Mouse (Mus musculus): ENCODE measurements around the gene Prr5l.
"Not testable (repeated sequence)": the region's sequence is repeated elsewhere in the genome, so short reads cannot be mapped to it uniquely, and the experiment has no call there.

Gene Prr5l

DNA sequence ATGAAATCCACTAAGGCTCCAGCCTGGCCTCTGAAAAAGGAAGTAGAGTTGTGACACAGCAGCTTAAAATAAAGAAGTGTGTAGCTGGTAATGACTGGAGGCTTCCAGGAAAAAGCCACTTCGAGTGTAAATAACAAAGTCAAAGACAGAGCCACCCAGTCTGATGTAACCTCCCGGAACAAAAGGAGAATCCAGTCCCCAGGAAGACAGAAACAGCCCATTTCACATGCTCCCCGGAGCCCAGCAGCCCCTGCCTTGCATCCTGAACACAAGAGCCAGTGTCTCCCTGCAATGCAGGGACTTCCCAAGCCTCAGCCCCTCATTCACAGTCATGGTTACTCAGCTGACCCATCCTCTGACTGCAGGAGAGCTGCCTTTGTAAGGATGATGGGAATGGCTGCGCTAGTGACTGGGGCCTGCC is 101.5 kb downstream of the Prr5l start:
- intact Hi-C loops (cut with DNase I) = no loop called here

- intact Hi-C loops (cut with DNase I) = no loop called here
These were observed 104.7 kb downstream of the Prr5l start for GRCm38 (mm10) chr2:101778080-101778479.

DNA sequence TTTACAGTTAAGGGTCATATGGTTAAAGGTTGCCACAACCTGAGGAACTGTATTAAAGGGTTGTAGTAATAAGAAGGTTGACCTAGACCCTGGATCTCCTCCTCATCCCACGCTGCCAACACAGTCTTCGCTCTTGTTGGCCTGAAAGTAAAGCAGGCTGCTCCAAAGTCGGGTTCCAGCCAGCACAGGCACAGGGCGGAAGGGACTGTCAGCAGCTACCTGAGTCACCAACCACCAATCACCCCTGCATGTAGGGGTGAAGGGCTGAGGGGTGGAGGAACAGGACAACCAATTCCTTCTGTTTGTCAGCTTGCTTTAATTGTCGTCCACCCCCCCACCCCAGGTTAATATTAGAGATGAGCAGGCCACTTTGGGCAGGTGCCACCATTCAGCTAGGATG is 119.3 kb downstream of the Prr5l start:
- intact Hi-C loops (cut with DNase I) = no loop called here

DNA sequence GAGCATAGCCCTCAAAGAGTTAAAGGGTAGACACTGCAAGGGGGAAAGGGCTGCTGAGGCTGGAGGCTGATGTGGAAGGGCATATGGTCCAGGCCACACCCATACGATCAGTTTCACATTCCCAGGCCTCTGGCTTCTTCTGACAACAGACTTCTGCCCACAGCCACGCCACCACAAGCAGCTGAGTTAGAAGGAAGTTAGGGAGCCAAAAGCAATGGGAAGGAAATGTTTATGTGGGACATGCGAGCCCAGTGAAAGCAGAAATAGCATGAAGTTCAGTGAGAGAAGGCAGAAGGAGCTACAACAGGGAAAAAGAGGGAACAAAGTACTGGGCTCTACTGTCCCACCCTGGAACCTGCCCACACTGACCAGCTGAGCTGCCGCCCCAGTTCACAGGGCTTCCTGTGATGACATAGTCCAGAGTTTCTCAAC is 119.9 kb downstream of the Prr5l start:
- intact Hi-C loops (cut with DNase I) = no loop called here

DNA sequence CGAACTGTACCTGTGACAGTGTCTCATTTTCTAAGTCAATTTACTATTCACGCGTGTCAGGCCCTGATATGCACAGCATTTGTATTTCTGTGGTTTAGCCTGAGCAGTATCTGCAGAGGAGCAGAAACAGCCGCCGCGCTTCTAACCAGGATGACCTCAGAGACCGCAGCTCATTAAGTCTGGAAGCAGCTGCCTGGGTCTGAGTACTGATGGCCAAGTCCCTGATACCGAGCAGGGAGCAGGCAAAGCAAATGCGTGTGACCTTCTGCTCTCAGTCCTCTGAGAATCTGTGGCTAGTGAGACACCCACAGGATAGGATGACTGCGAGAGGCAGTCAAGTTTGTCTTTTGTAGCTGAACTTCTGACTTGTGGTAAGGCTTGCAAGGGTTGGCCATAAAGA is 120.4 kb downstream of the Prr5l start:
- intact Hi-C loops (cut with DNase I) = no loop called here

GRCm38 (mm10) chr2:101761898-101762297 is 120.9 kb downstream of the Prr5l start:
- intact Hi-C loops (cut with DNase I) = no loop called here

DNA sequence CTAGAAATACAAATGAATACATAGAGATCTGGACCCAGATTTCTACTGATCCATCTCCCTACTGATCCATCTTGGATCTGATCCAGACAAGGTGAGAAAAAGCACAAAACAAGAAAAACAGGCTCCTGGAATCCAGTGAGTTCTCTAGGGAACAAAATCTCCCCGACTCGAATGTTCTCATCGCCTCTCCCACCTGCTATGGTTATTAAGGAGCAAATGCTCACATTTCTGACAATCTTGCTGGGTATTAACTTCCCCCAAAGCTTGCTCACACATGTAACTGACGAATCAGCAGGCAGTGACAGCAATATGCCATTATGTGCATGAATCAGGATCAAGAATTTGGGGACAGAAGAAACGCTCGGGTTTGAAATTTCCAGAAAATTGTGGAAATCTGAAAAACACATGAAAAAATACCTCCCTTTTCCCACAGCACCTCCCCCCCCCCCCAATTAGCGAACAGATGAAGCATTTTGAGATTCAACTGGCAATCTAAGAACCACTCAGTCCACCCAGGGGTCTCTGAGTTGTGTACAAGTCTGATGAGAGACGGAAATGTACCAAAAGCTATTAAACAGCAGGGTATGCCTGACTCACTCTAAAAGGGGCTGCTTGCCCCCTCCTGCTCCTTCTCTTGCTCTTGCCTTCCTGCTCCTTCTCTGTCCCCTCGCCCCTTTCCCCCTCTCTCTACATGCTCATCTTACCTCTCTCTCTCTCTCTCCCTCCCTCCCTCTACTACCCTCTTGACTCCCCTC is 123.1 kb downstream of the Prr5l start:
- intact Hi-C loops (cut with DNase I) = no loop called here

GRCm38 (mm10) chr2:101757806-101758205 is 125.0 kb downstream of the Prr5l start:
- intact Hi-C loops (cut with DNase I) = no loop called here

DNA sequence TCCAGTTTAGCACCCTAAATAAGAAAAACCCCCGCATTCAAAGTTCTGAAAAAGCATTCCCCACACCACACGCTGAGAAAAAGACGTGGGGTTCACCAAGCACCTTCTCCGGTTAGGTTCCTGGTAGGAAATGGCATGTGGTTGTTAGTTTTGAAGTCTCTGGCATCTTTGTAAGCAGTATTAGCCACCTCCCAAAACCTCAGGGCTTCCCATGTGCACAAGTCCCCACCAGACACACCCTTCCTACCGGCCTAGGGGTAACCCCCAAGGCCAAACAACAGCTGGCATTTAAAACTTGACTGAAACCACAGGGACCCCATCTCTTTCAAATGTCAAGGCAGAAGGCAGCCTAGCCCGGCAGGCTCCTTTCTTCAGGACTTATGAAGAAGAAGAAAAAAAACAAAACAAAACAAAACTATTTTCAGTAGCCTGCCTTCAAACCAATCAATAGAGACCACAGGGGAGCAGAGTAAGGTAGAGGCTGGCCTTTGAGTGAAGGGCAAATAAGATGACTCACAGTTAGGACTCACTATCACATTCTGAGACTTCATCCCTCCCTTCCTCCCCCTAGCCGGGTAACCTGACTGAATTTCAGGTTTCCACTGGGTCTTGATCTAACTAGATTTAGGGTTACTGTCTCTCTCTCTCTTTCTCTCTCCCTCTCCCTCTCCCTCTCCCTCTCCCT is 126.6 kb downstream of the Prr5l start:
- intact Hi-C loops (cut with DNase I) = no loop called here

DNA sequence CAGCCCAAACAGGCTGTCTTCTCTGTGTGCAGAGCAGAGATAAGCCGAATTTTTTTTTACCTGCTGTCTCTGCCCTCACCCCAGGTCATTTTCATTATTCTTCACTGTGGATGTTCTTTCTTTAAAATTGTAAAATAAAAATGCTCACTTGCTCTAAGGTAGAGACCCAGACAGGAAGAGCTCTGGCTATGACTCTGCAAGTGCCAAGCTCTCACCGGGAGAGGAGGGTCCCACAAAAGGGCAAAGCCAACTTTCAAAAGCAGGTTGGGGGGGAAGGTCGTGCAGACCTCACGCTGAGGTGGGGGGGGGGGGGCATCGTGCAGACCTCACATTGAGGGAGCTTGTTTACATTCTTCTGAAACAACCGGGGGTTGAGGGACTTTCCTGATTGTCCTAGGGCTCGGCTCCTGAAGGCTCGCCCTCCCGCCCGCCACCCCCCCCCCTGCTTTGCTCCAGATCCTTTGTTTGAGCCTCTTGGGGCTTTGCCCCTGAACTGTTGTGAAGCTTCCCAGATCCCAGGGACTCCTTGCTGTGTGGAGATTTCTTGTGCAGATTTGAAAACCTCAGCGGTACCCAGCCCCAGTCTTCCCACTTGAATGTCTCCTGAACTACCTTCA is 127.8 kb downstream of the Prr5l start:
- intact Hi-C loops (cut with DNase I) = no loop called here

DNA sequence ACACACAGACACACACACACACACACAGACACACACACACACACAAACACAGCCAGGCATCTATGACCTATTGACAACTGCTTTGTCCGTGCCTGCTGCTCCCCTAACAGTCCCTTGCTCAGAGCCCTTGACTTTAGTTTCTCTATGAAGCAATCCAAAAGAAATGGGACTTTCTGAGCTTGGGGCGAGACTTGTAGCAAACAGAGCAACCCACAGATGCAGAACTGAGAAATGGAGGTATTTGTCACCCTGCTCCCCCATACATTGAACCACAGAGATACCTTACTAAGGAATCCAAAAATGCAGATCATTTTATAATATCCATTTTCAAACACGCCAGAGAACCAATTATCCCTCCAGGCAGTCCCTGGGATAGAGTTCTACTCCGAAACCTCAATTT is 128.4 kb downstream of the Prr5l start:
- intact Hi-C loops (cut with DNase I) = no loop called here

- intact Hi-C loops (cut with DNase I) = no loop called here
These were observed 129.8 kb downstream of the Prr5l start for GRCm38 (mm10) chr2:101752979-101753378.

GRCm38 (mm10) chr2:101752402-101752801 is 130.4 kb downstream of the Prr5l start:
- intact Hi-C loops (cut with DNase I) = no loop called here

GRCm38 (mm10) chr2:101751236-101751922 is 131.4 kb downstream of the Prr5l start:
- intact Hi-C loops (cut with DNase I) = no loop called here

- intact Hi-C loops (cut with DNase I) = no loop called here
These were observed 136.3 kb downstream of the Prr5l start for GRCm38 (mm10) chr2:101746537-101746936.

DNA sequence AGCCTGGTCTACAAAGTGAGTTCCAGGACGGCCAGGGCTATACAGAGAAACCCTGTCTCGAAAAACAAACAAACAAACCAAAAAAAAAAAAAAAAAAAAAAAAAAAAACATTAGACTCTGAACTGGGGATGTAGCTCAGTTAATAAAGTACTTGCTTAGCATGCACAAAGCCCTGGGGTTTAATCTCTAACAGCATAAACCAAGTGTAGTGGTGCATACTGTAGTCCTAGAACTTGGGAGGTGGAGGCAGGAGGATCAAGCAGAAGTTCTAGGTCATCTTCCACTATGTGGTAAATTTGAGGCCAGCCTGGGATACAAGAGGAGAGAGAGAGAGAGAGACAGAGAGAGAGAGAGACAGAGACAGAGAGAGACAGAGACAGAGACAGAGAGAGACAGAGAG is 137.2 kb downstream of the Prr5l start:
- intact Hi-C loops (cut with DNase I) = not testable (repeated sequence)

DNA sequence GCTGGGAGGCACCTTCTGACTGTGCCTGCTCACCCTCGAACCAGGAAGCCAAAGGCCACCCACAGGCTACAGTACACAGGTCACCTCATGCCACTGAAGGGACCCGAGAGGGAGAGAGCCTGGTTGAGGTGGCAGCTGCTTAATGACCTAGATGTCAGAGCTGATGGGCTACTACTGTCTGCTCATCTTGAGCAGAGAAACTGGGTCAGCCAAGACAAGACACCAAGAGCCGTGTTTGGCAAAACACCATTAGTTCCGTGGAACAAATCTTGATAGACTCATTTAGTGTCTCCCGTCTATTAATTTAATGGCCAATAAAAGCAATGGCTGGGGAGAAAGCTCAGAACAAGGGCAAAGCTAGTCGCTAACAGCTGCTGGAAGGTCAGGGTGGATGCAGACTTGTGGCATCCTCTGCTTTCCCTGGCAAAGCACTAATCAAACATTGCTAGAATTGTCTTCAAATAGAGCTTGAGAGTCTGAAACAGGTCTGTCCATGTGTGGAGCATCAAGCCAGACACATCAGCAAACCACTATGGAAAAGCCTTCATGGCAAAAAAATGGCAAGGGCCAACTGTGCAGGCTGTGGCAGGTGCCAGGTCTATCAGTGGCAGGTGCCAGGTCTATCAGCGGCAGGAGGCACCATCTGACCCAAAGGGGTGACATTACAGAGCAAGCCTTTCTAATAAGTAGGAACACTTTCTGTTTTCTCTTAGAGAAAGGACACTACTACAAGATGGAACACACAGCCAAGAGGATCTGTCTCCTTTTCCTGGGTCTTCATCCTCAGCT is 140.6 kb downstream of the Prr5l start:
- intact Hi-C loops (cut with DNase I) = no loop called here

- intact Hi-C loops (cut with DNase I) = no loop called here
These were observed 141.2 kb downstream of the Prr5l start for GRCm38 (mm10) chr2:101741653-101742052.

GRCm38 (mm10) chr2:101739914-101740313 is 142.9 kb downstream of the Prr5l start:
- intact Hi-C loops (cut with DNase I) = no loop called here

DNA sequence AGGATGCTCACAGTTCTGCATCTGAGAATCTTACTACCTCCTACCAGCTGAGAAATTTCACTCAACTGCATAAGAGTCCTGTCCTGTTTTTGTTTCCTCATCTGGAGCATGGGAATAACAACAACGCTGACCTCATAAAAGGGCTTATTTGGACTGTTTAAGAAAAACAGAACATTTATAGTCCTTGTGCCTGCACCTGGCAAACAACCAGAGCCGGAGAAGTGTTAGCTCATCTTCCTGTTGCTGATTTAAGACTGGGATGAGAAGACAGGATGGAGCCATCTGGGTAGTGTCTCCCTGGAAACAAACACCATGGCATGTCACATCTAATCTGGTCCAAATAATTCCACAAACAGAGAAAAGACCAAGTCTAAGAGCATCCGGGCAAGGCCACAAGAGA is 149.3 kb downstream of the Prr5l start:
- intact Hi-C loops (cut with DNase I) = no loop called here

DNA sequence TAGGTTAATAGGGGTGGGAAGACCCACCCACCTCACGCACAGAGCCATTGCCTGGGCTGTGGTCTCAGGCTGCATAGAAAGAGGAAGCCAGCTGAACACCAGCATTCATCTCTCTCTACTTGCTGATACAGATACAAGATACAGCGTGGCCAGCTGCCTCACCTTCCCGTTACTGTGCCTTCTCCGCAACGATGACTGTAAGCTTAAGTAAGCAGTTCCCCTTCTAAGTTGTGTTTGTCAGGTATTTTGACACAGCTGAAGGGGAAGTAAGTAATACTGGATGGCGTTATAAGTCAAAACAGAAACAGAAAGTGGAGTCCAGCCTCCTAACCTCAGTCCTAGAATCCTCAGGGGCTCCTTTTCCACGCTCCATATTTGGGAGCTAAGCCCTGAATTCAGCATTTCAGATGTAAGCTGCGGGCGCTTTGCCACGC is 150.0 kb downstream of the Prr5l start:
- intact Hi-C loops (cut with DNase I) = no loop called here

All from adrenal gland (tissue).